Mouse (Mus musculus): ENCODE measurements at regions not wholly inside any gene's neighbourhood (a gene's known extent, or its start where the extent isn't known, plus 50 kb on each side); places are given as distances from the start of the nearest gene placed in this dataset.

DNA sequence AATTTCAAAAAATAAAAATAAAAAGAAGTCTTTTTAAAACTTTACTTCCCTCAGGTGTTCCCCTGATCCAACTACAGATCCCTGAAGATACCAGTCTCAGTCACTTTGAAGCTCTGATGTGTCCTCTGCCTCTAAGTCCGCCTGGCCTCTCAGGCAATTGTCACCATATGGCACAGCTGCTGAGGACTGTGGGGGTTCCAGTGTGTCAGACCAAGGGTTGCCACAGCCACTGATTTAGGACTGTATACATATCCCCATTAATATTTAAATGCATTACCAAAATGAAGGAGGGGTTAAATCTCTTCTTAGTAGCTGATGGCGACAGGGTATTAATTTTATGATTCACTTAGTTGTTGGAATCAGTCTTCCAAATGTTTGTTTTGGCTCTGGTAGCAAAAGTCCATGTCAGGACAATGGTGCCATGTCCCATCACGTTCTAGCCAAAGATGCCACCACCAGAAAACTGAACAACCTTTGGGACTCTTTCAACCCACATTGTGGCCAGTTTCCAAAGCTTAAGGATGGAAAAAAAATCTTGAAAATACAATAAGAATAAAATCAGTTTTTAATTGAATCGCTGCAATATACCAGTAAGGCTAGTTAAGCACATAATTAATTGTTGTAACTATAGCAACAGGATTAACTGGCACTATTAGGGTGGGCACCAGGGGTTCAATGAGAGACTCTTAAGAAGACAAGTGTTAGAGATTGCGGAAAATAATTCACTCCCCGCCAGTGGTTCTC, 62.5 kb downstream of the Arrdc4 start:
- no peak overlapping the region for H3K4me3 ChIP-seq
- H3K27me3 ChIP-seq (replicated peaks) = no peaks in the 10 kb centered on the region
- H3K4me2 ChIP-seq = no peak overlapping the region
- H3K36me3 ChIP-seq = no peaks in the 10 kb centered on the region
- no peak overlapping the region for H3K9ac ChIP-seq
- 71% methylated on average over 6 of the region's 6 CpGs for WGBS
- no peak for ATAC-seq (ENCODE audit: insufficient number of reproducible peaks, low FRiP score)
- H3K4me1 ChIP-seq (replicated peaks) = no peaks in the 10 kb centered on the region
- no peak overlapping the region for H3K27ac ChIP-seq (ENCODE audit: poor library complexity, severe bottlenecking)
- H3K9me3 ChIP-seq (replicated peaks) = 0 out of 2 replicates have a peak, but pooled peaks cover 3% of the 10 kb centered on the region

DNA sequence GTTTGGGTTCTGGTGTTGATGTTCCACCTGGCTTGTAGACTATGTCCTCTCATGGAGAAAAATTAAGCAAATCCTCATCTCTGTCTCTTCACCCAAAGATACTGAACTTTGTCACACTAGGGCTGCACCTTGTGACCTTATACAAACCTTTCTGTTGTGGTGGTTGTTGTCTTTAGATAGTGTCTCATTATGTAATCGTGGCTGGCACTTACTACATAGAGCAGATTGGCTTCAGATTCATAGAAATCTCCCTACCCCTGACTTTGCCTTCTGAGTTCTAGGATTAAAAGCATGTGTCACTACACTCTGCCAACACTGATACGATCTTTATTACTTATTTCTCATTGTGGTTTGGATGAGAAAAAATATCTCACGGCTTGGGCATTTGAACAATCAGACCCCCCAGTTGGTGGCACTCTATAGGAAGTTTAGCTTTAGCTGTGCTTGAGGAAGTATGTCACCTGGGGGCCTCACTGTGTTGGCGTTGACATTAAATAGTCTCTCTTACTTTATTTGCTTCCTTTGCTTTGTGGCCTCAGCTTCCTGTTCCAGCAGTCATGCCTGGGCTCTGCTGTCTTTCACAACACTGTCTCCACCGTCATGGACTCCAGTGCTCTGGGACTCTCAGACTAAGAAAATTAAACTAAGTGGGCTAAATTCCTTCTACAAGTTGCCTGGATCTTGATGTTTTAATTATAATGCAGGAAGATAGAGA, 66.0 kb downstream of the Arrdc4 start:
- no peak overlapping the region for H3K4me2 ChIP-seq
- WGBS = 55% methylated on average over 5 of the region's 5 CpGs
- H3K4me3 ChIP-seq = no peak overlapping the region
- H3K4me1 ChIP-seq (replicated peaks) = no peaks in the 10 kb centered on the region
- H3K9ac ChIP-seq = no peak overlapping the region
- no peaks in the 10 kb centered on the region for H3K27me3 ChIP-seq (replicated peaks)
- H3K9me3 ChIP-seq (replicated peaks) = no peaks in the 10 kb centered on the region
- no peaks in the 10 kb centered on the region for H3K36me3 ChIP-seq
- H3K27ac ChIP-seq (ENCODE audit: poor library complexity, severe bottlenecking) = no peak overlapping the region
- no peak for ATAC-seq (ENCODE audit: insufficient number of reproducible peaks, low FRiP score)

DNA sequence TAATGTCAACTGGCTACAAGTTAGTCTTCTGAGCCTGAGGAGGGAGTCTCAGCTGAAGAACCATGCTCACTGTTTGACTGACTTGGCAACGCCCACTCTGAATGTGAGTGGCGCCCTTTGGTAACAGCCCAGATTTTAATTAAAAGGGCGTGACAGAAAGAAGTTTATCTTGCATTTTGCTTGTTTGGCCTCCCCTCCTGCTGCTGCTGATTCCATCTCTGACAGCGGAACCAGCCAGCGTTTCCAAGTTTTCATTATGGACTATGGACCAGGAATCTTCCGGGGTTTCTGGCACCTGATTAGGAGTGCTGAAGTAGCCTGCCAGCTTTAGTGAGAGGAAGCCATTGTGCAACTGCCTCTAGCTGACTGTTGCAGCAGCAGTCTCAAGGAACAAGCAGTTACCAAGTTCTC, 66.7 kb downstream of the Arrdc4 start:
- H3K27ac ChIP-seq (ENCODE audit: poor library complexity, severe bottlenecking) = no peak overlapping the region
- 63% methylated on average over 6 of the region's 6 CpGs for WGBS
- no peak for ATAC-seq (ENCODE audit: insufficient number of reproducible peaks, low FRiP score)
- H3K36me3 ChIP-seq = no peaks in the 10 kb centered on the region
- H3K4me3 ChIP-seq = no peak overlapping the region
- H3K4me2 ChIP-seq = no peak overlapping the region
- no peak overlapping the region for H3K9ac ChIP-seq
- H3K27me3 ChIP-seq (replicated peaks) = no peaks in the 10 kb centered on the region
- H3K4me1 ChIP-seq (replicated peaks) = no peaks in the 10 kb centered on the region
- H3K9me3 ChIP-seq (replicated peaks) = no peaks in the 10 kb centered on the region

DNA sequence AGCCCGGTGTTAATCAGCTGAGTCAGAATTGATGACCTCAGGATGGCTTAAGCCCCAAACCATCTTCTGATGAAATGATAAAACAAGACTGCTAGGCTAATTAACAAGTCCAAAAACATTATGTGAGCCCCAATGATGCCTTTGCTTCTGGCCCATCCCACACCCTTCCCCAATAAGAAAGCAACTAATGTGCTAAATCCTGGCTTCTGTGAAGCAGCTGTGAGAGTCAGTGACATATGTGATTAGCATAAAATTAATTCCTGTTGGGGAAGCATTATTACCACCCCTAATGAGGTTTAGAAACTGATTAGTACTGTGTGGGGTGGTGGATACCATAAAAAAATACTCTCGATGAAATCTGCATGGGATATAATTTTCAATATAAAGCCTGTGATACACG, 69.3 kb downstream of the Arrdc4 start:
- Histone ChIP-seq H3K9ac (no peak overlapping the region), H3K4me2 (no peak overlapping the region), H3K27ac (ENCODE audit: poor library complexity, severe bottlenecking) (no peak overlapping the region), H3K4me1 (replicated peaks) (no peaks in the 10 kb centered on the region), H3K36me3 (no peaks in the 10 kb centered on the region), H3K4me3 (no peak overlapping the region), H3K9me3 (replicated peaks) (no peaks in the 10 kb centered on the region), H3K27me3 (replicated peaks) (no peaks in the 10 kb centered on the region)
- WGBS = 76% methylated on average over 3 of the region's 3 CpGs
- ATAC-seq (ENCODE audit: insufficient number of reproducible peaks, low FRiP score) = no peak

DNA sequence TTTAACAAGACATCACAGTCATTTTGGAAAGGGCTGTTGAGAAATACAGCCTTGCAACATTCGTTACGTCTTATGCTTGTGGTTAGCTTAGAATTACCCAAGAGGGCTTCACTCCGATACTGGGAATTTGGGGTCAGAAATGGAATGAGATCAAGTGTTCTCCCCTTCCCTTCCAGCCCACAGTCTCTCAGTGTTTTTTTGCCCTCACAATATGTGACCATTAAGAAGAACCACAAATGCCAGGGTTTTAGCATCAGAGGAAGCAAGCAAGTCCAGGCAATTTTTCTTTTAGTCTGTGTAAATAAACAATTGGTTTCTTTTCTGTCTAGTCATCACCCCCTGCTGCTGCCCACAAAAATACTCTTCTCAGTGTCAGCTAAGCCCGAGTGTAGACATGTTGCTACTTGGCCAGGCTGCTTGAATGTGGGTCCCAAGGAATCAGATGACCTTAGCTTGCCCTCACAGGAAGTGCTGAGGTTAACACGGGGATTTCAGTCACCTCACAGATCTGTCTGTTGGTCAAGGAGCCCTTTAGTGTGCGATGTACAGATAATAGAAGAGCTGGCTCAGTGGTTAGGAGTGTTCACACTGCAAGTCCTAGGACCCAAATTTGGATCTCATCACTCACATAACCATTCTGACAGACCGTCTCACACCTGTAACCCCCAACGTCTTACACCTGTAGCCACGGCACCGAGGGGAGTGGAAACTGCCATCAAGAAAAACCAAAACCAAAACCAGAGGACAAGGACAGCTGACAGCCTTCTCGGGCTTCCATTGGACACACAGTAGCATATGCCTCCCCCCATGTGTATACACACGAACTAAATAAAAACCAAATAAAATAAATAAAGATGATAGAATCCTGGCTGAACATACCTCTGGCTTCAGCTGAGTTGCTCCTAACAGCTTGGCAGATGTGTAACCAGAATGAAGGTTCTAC, 81.0 kb downstream of the Arrdc4 start:
- Histone ChIP-seq H3K4me2 (no peak overlapping the region), H3K9me3 (replicated peaks) (peaks cover 3% of the 10 kb centered on the region; the same call in 1 of the 2 replicates), H3K9ac (no peak overlapping the region), H3K4me3 (no peak overlapping the region), H3K36me3 (no peaks in the 10 kb centered on the region), H3K27ac (ENCODE audit: poor library complexity, severe bottlenecking) (no peak overlapping the region), H3K4me1 (replicated peaks) (no peaks in the 10 kb centered on the region), H3K27me3 (replicated peaks) (no peaks in the 10 kb centered on the region)
- 70% methylated on average over 12 of the region's 12 CpGs for WGBS
- no peak for ATAC-seq (ENCODE audit: insufficient number of reproducible peaks, low FRiP score)

DNA sequence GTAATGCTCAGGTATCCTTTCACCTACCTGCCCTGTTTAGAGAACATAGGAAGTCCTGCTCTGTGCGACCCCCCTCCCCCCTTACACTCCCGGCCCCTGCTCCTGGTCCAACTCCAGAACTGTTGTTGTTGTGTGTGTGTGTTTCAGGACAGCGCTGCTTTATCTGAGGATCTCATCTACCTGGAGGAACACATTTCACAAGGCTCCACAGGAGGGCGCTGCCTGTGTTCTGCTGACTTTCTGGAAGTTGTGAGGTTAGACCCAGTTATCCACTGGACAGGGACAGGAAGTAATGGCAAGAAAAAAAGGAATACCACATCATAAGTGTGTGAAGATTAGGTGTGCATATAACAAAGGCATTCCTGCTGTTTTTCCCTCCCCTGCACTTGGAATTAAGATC, 81.8 kb downstream of the Arrdc4 start:
- H3K9me3 ChIP-seq (replicated peaks) = peaks cover 3% of the 10 kb centered on the region; the same call in 1 of the 2 replicates
- ATAC-seq (ENCODE audit: insufficient number of reproducible peaks, low FRiP score) = no peak
- no peak overlapping the region for H3K4me2 ChIP-seq
- no peaks in the 10 kb centered on the region for H3K27me3 ChIP-seq (replicated peaks)
- 64% methylated on average over 4 of the region's 4 CpGs for WGBS
- H3K4me3 ChIP-seq = no peak overlapping the region
- H3K27ac ChIP-seq (ENCODE audit: poor library complexity, severe bottlenecking) = no peak overlapping the region
- H3K4me1 ChIP-seq (replicated peaks) = no peaks in the 10 kb centered on the region
- H3K9ac ChIP-seq = no peak overlapping the region
- no peaks in the 10 kb centered on the region for H3K36me3 ChIP-seq

DNA sequence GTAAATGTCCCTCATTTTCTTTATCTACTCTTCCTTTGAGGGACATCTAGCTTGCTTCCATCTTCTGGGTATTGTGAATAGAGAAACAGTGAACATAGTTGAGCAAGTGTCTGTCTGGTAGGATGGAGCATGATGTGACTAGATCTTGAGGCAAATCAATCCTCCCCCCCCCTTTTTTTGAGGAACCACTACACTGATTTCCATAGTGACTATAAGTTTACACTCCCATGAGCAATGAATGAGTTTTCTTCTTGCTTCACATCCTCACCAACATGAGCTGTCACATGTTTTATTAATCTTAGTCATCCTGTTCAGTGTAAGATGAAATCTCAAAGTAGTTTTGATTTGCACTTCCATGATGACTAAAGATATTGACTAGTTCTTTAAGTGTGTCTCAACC, 92.7 kb downstream of the Arrdc4 start:
- no peaks in the 10 kb centered on the region for H3K4me1 ChIP-seq (replicated peaks)
- no peak overlapping the region for H3K4me2 ChIP-seq
- no peak for ATAC-seq (ENCODE audit: insufficient number of reproducible peaks, low FRiP score)
- H3K9me3 ChIP-seq (replicated peaks) = peaks cover 8% of the 10 kb centered on the region
- no peaks in the 10 kb centered on the region for H3K27me3 ChIP-seq (replicated peaks)
- no peak overlapping the region for H3K27ac ChIP-seq (ENCODE audit: poor library complexity, severe bottlenecking)
- no peaks in the 10 kb centered on the region for H3K36me3 ChIP-seq
- H3K4me3 ChIP-seq = no peak overlapping the region
- no peak overlapping the region for H3K9ac ChIP-seq

DNA sequence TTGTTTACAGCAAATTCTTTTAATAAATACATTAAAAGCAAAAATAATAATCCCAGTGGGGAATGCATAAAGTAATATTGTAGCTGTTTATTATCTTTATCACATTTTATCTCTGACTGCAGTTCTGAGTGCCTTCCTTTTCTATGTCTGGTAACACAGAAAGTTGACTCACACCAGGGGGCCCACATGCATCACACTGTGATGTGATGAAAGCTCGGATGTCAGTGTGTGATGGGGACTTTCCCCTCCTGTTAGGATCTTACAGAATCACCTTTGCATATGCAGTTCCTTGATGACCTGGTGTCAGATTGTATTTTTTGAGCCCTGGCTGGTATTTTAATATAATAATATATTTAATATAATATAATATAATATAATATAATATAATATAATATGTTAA, 95.5 kb downstream of the Arrdc4 start:
- H3K27me3 ChIP-seq (replicated peaks) = no peaks in the 10 kb centered on the region
- no peaks in the 10 kb centered on the region for H3K4me1 ChIP-seq (replicated peaks)
- WGBS = 67% methylated on average over 1 of the region's 1 CpGs
- H3K9ac ChIP-seq = no peak overlapping the region
- H3K36me3 ChIP-seq = no peaks in the 10 kb centered on the region
- no peak overlapping the region for H3K4me2 ChIP-seq
- ATAC-seq (ENCODE audit: insufficient number of reproducible peaks, low FRiP score) = no peak
- H3K4me3 ChIP-seq = no peak overlapping the region
- peaks cover 8% of the 10 kb centered on the region for H3K9me3 ChIP-seq (replicated peaks)
- no peak overlapping the region for H3K27ac ChIP-seq (ENCODE audit: poor library complexity, severe bottlenecking)

DNA sequence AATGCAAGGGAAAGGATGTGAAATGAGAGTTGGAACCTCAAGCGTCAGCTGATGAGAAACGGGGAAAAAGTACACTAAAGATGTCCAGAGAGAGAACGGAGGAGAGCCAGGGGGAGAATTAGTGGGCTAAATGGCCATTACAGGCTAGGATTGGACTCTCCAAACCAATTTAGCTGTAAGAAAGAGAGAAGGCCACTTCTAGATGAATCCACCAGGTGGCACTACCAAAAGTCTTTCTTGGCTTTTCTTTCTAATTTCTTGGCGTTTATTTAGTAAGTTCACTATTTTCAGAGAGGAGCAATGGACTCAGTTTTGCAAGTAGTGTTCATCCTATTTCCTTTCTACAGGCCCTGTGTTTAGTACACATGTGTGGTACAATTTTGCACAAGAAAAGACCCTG, 97.6 kb downstream of the Arrdc4 start:
- Histone ChIP-seq H3K4me1 (replicated peaks) (no peaks in the 10 kb centered on the region), H3K9me3 (replicated peaks) (peaks cover 8% of the 10 kb centered on the region), H3K4me2 (no peak overlapping the region), H3K27me3 (replicated peaks) (no peaks in the 10 kb centered on the region), H3K27ac (ENCODE audit: poor library complexity, severe bottlenecking) (no peak overlapping the region), H3K36me3 (no peaks in the 10 kb centered on the region), H3K4me3 (no peak overlapping the region), H3K9ac (no peak overlapping the region)
- no peak for ATAC-seq (ENCODE audit: insufficient number of reproducible peaks, low FRiP score)
- WGBS = 57% methylated on average over 4 of the region's 4 CpGs

DNA sequence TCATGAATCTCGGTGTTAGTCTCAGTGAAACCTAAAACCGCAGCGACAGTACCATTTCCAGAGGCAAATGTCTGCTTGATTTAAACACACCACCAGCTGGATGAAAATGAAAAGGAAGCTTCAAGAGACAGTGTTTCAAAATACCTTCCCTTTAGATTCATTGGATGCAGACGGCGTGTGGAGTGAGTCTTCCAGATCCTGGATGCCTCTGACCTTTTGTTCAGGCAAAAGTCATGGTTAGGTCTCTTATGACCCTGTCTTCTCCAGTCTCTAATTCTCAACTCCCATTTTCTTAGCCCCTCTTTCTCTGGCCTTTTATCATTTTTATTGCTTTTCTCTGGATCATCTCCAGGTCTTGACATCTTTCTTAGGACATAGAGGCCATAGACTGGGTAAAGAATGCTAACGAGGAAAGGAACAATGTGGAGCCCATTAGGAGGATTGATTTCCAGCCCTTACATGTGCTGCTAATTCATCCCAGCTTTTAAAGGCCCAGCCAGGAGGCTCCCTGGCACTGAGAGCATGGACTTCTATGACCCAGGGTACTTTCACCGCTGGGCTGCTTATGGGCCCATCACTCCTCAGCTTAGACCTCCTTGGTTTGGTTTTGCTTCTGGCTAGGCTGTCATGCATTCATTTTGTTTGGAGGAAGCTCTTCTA, 111.4 kb downstream of the Arrdc4 start:
- Histone ChIP-seq H3K9me3 (replicated peaks) (no peaks in the 10 kb centered on the region), H3K4me3 (no peak overlapping the region), H3K4me2 (no peak overlapping the region), H3K4me1 (replicated peaks) (peaks cover 7% of the 10 kb centered on the region; the same call in 1 of the 2 replicates), H3K9ac (no peak overlapping the region), H3K36me3 (no peaks in the 10 kb centered on the region), H3K27ac (ENCODE audit: poor library complexity, severe bottlenecking) (no peak overlapping the region), H3K27me3 (replicated peaks) (no peaks in the 10 kb centered on the region)
- 82% methylated on average over 7 of the region's 7 CpGs for WGBS
- ATAC-seq (ENCODE audit: insufficient number of reproducible peaks, low FRiP score) = no peak

DNA sequence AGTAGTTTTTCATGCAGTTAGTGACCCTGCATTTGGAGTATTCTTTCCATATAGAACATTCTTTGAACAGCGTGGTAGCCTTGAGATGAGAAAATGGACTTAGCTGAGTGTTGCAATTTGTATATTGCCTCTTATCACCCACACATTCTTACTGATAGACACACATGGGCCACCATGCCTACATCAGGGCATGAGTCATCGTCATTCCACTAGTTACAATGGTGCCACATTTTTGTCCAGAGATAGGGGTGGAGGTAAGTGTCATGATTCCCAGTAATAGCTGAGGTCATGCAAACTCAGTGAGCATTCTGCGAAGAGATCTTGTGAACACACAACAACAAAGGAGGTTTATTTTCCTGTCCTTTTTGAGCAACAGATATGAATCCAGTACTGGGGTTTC, 128.0 kb downstream of the Arrdc4 start:
- H3K4me2 ChIP-seq = no peak overlapping the region
- no peak overlapping the region for H3K9ac ChIP-seq
- H3K9me3 ChIP-seq (replicated peaks) = no peaks in the 10 kb centered on the region
- H3K27me3 ChIP-seq (replicated peaks) = no peaks in the 10 kb centered on the region
- ATAC-seq (ENCODE audit: insufficient number of reproducible peaks, low FRiP score) = no peak
- no peak overlapping the region for H3K27ac ChIP-seq (ENCODE audit: poor library complexity, severe bottlenecking)
- no peaks in the 10 kb centered on the region for H3K36me3 ChIP-seq
- H3K4me1 ChIP-seq (replicated peaks) = no peaks in the 10 kb centered on the region
- 42% methylated on average over 3 of the region's 3 CpGs for WGBS
- no peak overlapping the region for H3K4me3 ChIP-seq

All from heart, embryonic 12.5 days (tissue).